Mouse (Mus musculus): ENCODE data around the gene Rps18. TPM values are rescaled to one million over a fixed set of nuclear protein-coding genes. Genes with fewer than 3 reads are reported as not detected.
A peak's percentile ranks its signal among the peaks of the same experiment; 100 is the strongest.
"Not testable (repeated sequence)": the region's sequence is repeated elsewhere in the genome, so short reads cannot be mapped to it uniquely, and the experiment has no call there.

Rps18 gene
- polyA plus RNA-seq, 1 experiment from 2014 or later = 950 TPM

DNA sequence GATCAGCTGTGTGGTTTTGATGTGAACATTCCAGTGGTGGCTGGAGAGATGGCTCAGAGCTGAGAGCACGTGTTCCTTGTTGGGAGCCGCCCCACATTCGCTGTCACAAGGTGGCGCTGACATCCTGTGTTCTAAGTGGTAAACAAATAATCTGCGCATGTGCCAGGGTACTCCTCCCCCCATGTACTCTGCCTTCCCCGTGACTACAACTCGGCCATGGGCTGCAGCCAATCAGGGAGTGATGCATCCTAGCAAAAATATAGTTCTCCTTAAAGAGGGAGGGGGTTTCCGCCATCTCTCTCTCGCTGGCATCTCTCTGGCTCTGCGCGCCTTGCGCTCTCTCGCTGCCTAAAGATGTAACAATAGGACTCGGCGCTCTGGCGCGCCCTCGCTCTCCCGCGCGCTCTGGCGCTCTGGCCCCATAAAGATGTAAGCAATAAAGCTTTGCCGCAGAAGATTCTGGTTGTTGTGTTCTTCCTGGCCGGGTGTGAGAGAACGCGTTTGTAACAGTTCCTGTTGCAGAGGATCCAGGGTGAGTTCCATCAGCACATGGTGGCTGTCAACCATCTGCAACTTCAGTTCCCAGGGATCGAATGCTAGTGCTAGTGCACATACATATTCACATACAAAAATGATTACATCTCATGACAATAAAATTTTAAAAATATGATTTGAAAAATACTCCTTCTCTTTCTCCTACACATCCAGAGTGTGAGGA is 25.6 kb upstream of the Rps18 start:
- peak overlapping the region; percentile 58 for H3K4me2 ChIP-seq
- H3K9ac ChIP-seq = peak overlapping the region; percentile 71
- peak overlapping the region; percentile 93 for H3K27ac ChIP-seq
- H3K27me3 ChIP-seq = peaks cover 43% of the 10 kb centered on the region
- peak; percentile 96 for ATAC-seq (ENCODE audit: low FRiP score)
- H3K4me3 ChIP-seq = peak overlapping the region; percentile 52
- not testable (repeated sequence) for H3K9me3 ChIP-seq, H3K36me3 ChIP-seq
- WGBS = 1% methylated on average over 27 of the region's 27 CpGs
- peaks cover 28% of the 10 kb centered on the region for H3K4me1 ChIP-seq (replicated peaks)

DNA sequence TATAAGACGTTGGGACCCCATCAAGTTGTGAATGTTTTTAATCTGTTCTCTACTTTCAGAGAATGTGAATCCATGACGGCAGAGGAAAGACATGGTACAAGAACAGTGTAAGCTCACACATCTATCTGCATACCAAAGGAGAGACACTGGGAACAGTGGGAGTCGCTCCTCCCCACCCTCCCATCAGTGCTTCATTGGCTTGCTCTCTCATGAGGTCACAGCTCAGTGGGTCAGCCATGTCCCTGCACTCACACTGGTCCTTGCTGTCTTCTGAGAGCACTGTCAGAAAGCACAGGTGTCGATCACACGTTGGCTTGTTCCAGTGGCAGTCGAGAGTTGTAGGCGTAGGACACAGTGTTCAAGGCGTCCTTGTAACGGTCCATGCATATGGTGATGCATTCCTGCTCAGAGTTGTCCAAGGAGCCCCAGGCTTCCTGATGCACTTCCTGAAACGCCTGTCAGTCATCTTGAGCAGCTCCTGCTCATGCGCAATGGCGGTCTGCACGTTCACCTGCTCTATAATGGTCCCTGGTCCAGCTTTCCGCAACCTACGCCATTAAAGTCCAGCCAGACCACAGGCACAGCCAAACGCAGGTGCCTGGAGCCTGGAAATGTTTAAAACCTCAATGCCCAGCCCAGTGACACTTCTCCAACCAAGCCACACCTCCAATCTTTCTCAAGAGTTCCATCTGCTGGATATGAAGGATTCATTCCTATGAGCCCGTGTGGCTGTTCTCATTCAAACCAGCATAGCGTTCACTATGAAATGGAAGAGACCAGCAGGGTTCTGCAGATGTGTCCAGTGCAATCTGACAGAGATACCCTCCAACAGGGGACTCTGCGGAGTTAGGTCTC is 24.6 kb upstream of the Rps18 start:
- ATAC-seq (ENCODE audit: low FRiP score) = peak; percentile 8; the same call in 1 of the 2 replicates
- Histone ChIP-seq H3K9ac (0 out of 2 replicates have a peak overlapping the region, but pooled peaks have one; percentile 43), H3K4me3 (no peak overlapping the region), H3K4me1 (replicated peaks) (peaks cover 28% of the 10 kb centered on the region), H3K9me3 (no peaks in the 10 kb centered on the region), H3K36me3 (no peaks in the 10 kb centered on the region), H3K27ac (peak overlapping the region; percentile 69), H3K4me2 (peak overlapping the region; percentile 58; the same call in 1 of the 2 replicates), H3K27me3 (peaks cover 52% of the 10 kb centered on the region)
- WGBS = 77% methylated on average over 19 of the region's 19 CpGs

DNA sequence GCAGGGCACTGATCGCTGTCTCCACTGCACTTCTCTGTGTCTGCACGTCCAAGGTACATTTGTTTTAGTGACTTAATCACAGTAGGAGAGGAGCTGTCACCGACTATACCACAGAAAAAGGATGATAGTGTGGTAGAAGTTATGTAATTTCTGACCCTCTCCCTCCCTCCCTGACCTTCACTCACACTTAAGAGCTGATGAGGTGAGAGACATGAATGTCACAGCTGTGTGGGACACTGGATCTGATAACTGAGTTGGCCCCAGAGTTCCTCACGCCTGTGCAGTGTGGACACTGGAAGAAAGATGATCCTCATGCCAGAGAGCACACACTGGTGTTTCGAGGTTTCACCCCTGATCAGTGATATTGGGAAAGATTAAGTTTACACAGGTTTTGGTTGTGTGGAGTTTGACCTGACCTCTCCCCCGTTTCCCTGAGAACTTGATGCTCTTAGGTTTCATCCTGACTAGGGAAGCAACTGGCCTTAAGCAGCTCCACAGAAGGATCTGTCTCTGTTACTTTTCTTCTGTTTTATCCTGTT is 23.8 kb upstream of the Rps18 start:
- Histone ChIP-seq H3K9ac (no peak overlapping the region), H3K4me3 (no peak overlapping the region), H3K9me3 (no peaks in the 10 kb centered on the region), H3K4me2 (no peak overlapping the region), H3K27ac (no peak overlapping the region), H3K4me1 (replicated peaks) (peaks cover 28% of the 10 kb centered on the region), H3K36me3 (no peaks in the 10 kb centered on the region), H3K27me3 (peaks cover 60% of the 10 kb centered on the region)
- 80% methylated on average over 6 of the region's 6 CpGs for WGBS
- ATAC-seq (ENCODE audit: low FRiP score) = no peak

DNA sequence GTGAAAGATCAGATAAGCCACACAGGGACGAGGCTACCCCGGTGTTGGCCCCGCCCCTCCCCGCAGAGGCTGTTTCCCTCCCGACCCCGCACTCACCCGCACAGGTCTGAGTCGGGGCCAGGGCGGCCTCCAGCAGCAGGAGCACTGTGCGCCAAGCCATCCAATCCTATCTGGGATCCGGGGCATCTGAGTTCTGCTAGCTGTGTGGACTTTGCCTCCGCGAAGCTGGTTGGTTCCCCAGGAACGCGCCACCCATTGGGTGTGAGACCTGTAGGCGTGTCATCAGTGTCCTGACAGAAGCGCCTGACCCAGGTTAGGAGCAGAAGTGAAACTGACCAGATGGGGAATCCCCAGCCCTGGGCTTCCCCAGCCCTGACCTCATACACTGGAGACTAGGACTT is 22.8 kb upstream of the Rps18 start:
- Histone ChIP-seq H3K27ac (no peak overlapping the region), H3K4me3 (peak overlapping the region; percentile 38), H3K4me1 (replicated peaks) (peaks cover 28% of the 10 kb centered on the region), H3K9ac (peak overlapping the region; percentile 67), H3K9me3 (no peaks in the 10 kb centered on the region), H3K36me3 (no peaks in the 10 kb centered on the region), H3K27me3 (peaks cover 68% of the 10 kb centered on the region), H3K4me2 (peak overlapping the region; percentile 61)
- no peak for ATAC-seq (ENCODE audit: low FRiP score)
- under 1% methylated on average over 17 of the region's 17 CpGs for WGBS

DNA sequence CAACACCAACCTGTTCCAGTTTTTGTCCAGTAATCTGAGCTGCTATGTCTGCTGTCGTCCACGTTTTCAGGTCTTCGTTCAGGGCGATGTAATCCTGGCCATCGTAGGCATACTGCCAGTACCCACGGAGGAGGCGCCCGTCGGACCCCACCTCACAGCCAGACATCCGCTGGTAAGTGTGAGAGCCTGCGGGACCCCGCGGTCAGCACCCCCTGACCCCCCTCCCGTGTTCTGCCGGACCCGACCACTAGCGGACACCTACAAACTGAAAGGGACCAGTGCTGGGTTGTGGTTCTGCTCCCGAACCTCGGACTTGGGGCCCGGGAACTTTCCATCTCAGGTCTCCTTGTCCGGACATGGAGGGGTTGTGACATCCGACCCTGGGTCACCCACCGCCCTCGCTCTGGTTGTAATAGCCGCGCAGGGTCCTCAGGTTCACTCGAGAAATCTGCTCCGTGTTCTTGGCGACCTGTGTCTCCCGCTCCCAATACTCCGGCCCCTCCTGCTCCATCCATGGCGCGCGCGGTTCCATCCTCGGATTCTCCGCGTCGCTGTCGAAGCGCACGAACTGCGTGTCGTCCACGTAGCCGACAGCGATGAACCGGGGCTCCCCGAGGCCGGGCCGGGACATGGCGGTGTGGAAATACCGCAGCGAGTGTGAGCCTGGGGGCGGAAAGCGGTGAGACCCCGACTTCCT is 22.2 kb upstream of the Rps18 start:
- WGBS = 3% methylated on average over 57 of the region's 57 CpGs
- no peak for ATAC-seq (ENCODE audit: low FRiP score)
- no peaks in the 10 kb centered on the region for H3K9me3 ChIP-seq
- H3K9ac ChIP-seq = peak overlapping the region; percentile 67
- H3K27me3 ChIP-seq = peaks cover 74% of the 10 kb centered on the region
- no peaks in the 10 kb centered on the region for H3K36me3 ChIP-seq
- H3K27ac ChIP-seq = no peak overlapping the region
- peak overlapping the region; percentile 38 for H3K4me3 ChIP-seq
- H3K4me2 ChIP-seq = peak overlapping the region; percentile 61
- peaks cover 28% of the 10 kb centered on the region for H3K4me1 ChIP-seq (replicated peaks)

DNA sequence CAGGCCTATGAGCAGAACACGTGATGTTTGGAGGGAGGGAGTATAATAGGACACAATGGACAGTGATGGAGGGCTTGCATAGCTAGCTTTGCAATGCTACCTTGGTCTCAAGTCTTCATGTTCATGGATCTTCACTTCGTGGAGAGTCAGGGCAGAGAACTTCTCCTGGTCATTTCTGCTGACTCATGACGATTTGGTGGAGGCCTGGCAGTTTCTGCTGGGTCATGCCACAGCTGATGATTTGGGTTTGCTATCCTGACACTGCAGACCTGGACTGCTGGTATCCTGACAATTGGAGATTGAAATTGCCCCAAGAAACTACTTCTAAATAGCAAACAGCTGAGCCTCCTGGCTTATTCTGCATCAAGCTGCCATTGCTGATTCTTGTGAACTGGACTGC is 17.8 kb upstream of the Rps18 start:
- Histone ChIP-seq H3K4me3 (no peak overlapping the region), H3K9ac (no peak overlapping the region), H3K4me2 (no peak overlapping the region), H3K27me3 (peaks cover 76% of the 10 kb centered on the region), H3K27ac (no peak overlapping the region), H3K9me3 (no peaks in the 10 kb centered on the region), H3K36me3 (no peaks in the 10 kb centered on the region), H3K4me1 (replicated peaks) (peaks cover 14% of the 10 kb centered on the region)
- WGBS = 67% methylated on average over 3 of the region's 3 CpGs
- no peak for ATAC-seq (ENCODE audit: low FRiP score)

DNA sequence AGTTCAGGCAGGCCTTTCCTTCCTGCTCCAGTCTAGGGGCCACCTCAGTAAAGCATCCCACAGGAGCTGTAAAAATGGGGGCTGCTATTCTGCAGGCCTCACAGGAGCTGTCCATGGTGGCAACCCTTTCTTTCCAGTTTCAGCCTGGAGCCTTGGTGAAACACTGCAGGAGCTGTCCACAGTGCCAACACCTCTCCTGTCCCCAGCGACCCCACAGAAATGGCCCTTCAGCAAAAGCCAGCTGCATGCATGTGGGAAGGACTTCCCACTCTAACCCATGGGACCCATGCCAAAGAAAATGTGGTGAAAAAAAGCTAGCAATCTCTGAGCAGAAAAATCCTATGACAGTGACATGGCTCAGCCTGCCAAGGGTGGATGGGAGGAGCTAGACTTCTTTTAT is 16.9 kb upstream of the Rps18 start:
- Histone ChIP-seq H3K4me2 (no peak overlapping the region), H3K36me3 (no peaks in the 10 kb centered on the region), H3K4me3 (no peak overlapping the region), H3K27me3 (peaks cover 67% of the 10 kb centered on the region), H3K9ac (no peak overlapping the region), H3K4me1 (replicated peaks) (peaks cover 5% of the 10 kb centered on the region), H3K9me3 (no peaks in the 10 kb centered on the region), H3K27ac (no peak overlapping the region)
- 27% methylated on average over 1 of the region's 1 CpGs for WGBS
- ATAC-seq (ENCODE audit: low FRiP score) = no peak

DNA sequence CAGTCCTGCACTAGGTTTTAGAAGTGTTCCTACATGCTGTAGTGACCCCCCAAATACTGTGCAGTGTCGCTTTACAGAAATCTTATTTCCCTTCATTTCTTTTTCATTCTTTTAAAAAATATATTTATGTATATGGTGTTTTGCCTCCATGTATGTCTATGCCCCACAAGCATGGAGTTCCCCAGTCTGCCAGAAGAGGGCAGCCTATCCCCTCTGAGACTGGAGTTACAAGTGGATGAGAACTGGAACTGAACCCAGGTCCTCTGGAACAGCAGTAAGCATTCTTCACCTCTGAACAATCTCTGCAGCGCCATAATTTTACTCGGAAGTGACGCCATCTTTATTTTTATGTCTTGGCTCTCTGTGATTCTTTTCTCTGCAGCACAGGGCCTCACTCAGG is 13.6 kb upstream of the Rps18 start:
- no peak overlapping the region for H3K9ac ChIP-seq
- ATAC-seq (ENCODE audit: low FRiP score) = no peak
- H3K27ac ChIP-seq = no peak overlapping the region
- H3K27me3 ChIP-seq = peaks cover 36% of the 10 kb centered on the region; the same call in 1 of the 2 replicates
- no peak overlapping the region for H3K4me2 ChIP-seq
- H3K9me3 ChIP-seq = no peaks in the 10 kb centered on the region
- WGBS = 78% methylated on average over 4 of the region's 4 CpGs
- H3K36me3 ChIP-seq = peaks cover 22% of the 10 kb centered on the region
- peaks cover 4% of the 10 kb centered on the region; the same call in 1 of the 2 replicates for H3K4me1 ChIP-seq (replicated peaks)
- H3K4me3 ChIP-seq = no peak overlapping the region

DNA sequence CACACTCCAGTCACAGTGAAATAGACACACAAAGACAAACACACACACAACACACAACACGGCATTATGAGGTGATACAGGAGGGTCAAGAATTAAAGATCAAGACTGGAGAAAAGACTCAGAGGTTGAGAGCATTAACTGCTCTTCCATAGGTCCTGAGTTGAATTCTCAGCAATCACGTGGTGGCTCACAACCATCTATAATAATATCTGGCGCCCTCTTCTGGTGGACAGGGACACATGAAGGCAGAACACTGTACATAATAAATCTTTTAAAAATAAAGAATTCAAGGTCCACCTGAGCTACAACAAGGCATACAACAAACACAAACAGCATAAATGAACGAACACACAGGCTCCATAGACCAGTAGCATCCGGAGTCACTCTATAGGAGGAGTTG is 13.1 kb upstream of the Rps18 start:
- H3K4me3 ChIP-seq = no peak overlapping the region
- H3K36me3 ChIP-seq = peaks cover 25% of the 10 kb centered on the region
- peak; percentile 60 for ATAC-seq (ENCODE audit: low FRiP score)
- H3K9ac ChIP-seq = no peak overlapping the region
- peaks cover 4% of the 10 kb centered on the region; the same call in 1 of the 2 replicates for H3K4me1 ChIP-seq (replicated peaks)
- H3K27me3 ChIP-seq = peaks cover 32% of the 10 kb centered on the region; the same call in 1 of the 2 replicates
- H3K4me2 ChIP-seq = no peak overlapping the region
- WGBS = 33% methylated on average over 5 of the region's 5 CpGs
- no peak overlapping the region for H3K27ac ChIP-seq
- no peaks in the 10 kb centered on the region for H3K9me3 ChIP-seq

DNA sequence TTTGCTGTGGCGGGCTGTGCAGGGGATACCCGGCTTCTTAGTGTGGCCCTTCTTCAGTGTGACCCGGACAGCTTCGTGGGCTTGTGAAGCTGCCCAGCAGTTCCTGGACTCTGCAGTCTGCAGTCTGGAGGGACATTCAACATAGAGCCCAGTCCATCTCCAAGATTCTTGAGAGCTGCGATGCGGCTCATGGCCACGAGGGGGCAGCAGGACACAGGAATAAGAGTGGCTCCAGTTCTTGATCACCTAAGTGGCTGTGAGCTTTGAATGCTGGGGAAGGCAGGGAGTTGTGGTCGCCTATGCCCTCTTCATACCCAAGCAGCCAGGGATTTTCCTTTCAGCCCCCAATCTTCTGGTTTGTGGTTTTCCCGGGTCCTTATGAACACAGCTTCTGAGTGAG is 12.7 kb upstream of the Rps18 start:
- Histone ChIP-seq H3K4me2 (no peak overlapping the region), H3K27me3 (peaks cover 27% of the 10 kb centered on the region; the same call in 1 of the 2 replicates), H3K27ac (no peak overlapping the region), H3K4me1 (replicated peaks) (peaks cover 4% of the 10 kb centered on the region; the same call in 1 of the 2 replicates), H3K4me3 (no peak overlapping the region), H3K9ac (no peak overlapping the region), H3K9me3 (no peaks in the 10 kb centered on the region), H3K36me3 (peaks cover 29% of the 10 kb centered on the region)
- 3% methylated on average over 9 of the region's 9 CpGs for WGBS
- peak; percentile 80 for ATAC-seq (ENCODE audit: low FRiP score)

DNA sequence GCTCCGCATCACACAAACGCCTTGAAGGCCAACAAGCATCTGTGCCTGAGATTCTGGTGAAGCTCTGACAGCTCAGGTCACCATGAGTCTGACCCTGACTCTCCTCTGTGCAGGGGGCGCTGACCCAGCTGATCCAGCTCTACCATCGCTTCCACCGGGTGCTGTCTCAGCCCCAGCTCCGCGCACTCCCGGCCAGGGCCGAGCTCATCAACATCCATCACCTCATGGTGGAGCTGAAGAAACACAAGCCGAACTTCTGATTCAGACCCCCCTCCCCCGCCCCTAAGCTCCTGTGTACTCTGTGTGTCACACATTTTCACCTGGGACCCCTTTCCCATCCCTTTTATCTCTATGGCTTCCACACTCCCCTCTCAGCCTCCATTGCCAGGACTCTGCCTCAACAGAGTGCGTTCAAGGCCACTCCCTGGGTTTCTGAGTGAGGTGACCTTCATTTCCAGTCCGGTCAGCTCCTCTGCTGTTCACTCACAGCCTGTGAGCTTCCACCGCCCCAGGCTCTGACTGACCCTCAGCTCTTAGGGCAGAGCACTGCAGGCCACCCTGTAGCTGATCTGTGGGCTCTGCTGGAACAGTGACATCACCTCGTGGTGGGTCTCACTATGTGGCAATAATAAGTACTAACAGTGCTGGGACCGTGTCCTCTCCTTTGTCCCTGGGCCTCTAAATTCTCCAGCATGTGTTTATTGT is 10.2 kb upstream of the Rps18 start:
- no peak for ATAC-seq (ENCODE audit: low FRiP score)
- no peak overlapping the region for H3K4me3 ChIP-seq

More for the DNA sequence above, 10.2 kb upstream of the Rps18 start:
- no peak overlapping the region for H3K9ac ChIP-seq
- no peak overlapping the region for H3K4me2 ChIP-seq
- 0 out of 2 replicates have a peak, but pooled peaks cover 7% of the 10 kb centered on the region for H3K27me3 ChIP-seq
- H3K4me1 ChIP-seq (replicated peaks) = peaks cover 4% of the 10 kb centered on the region; the same call in 1 of the 2 replicates
- 90% methylated on average over 16 of the region's 16 CpGs for WGBS
- H3K27ac ChIP-seq = no peak overlapping the region
- H3K36me3 ChIP-seq = peaks cover 54% of the 10 kb centered on the region
- H3K9me3 ChIP-seq = no peaks in the 10 kb centered on the region

Measured in hindbrain, embryonic 13.5 days (tissue).